Mouse (Mus musculus): ENCODE results near the gene Abt1. TPM values are rescaled to one million over a fixed set of nuclear protein-coding genes. Genes with fewer than 3 reads are reported as not detected.
A peak's percentile ranks its signal among the peaks of the same experiment; 100 is the strongest.

Abt1 gene
- polyA plus RNA-seq, 1 experiment from 2014 or later = 12.2 TPM

DNA sequence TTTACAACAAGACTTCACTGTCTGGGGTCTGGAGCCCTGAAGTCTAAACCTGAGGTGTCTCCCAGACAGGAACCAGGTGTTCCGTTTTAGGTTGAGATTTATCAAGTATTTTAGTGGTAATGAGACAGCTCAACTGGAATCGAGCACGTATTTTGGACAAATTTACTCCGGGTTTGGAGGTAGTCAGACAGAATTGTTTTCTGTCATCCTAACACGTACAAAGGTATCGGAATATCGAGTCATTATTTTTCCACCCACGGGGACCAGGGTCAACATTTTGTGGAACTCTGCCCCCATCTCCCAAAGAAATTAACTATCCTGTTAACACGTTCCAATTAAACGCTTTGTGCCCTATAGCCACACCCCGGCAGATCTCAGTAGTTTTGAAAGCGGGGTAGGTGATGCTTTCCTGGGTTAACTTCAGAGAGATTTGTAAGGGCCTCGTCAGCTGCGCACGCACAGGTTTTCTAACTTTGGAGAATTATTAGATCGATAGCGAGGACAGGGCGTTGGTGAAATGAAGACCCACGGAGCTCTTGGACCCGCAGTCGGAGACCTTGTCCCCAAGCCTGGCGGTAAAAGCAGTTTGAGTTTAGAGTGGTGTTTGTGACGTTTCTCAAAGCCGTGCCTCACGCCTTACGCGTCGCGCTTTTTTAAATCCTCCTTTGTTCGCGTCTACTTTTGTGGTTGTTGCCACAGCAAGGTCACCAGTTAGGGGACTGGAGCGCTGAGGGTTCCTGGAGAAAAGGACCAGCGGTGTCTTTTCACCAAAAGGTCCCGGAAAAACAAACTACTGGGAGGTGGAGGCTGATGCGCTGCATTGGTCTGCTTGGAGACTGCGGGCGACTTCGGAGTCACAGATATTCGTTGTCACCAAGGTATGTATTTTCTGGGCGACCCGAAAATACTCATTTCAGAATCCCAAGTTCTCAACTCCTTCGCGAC lies 28.1 kb downstream of the Abt1 start:
- Histone ChIP-seq H3K9me3 (replicated peaks) (no peaks in the 10 kb centered on the region), H3K4me3 (replicated peaks) (peak overlapping the region; percentile 40), H3K27me3 (peaks cover 41% of the 10 kb centered on the region), H3K27ac (replicated peaks) (no peak overlapping the region), H3K4me2 (replicated peaks) (peak overlapping the region; percentile 77), H3K4me1 (peaks cover 6% of the 10 kb centered on the region; the same call in 1 of the 2 replicates), H3K9ac (no peak overlapping the region), H3K36me3 (no peaks in the 10 kb centered on the region)
- no peak for ATAC-seq (ENCODE audit: insufficient number of reproducible peaks, low FRiP score, low TSS enrichment, low read depth)
- WGBS = 2% methylated on average over 43 of the region's 43 CpGs

- 69% methylated on average over 1 of the region's 1 CpGs for WGBS
- H3K9me3 ChIP-seq (replicated peaks) = no peaks in the 10 kb centered on the region
- no peak for ATAC-seq (ENCODE audit: insufficient number of reproducible peaks, low FRiP score, low TSS enrichment, low read depth)
- H3K4me2 ChIP-seq (replicated peaks) = no peak overlapping the region
- no peaks in the 10 kb centered on the region for H3K36me3 ChIP-seq
- H3K9ac ChIP-seq = no peak overlapping the region
- H3K27me3 ChIP-seq = no peaks in the 10 kb centered on the region
- no peak overlapping the region for H3K27ac ChIP-seq (replicated peaks)
- H3K4me3 ChIP-seq (replicated peaks) = no peak overlapping the region
- no peaks in the 10 kb centered on the region for H3K4me1 ChIP-seq
Measured at GRCm38 (mm10) chr13:23387548-23387947, 36.1 kb downstream of the Abt1 start.

DNA sequence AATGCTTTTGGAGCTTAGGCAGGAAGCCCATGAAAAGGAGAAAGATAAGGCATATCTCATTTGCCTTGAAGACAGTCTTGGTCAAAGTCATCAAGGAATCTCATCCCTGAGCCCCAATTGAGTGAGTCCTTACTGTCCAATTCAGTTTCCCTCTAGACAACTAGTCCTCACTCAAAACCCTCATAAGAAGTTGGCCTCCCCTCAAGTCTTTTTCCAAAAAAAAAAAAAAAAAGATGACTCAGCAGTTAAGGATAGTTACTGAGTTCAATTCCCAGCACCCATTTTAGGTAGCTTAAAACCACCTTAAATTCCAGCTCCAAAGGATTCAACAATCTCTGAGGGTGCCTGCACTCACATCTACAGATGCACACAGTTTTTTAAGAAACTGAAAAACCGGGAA lies 40.5 kb downstream of the Abt1 start:
- Histone ChIP-seq H3K27me3 (no peaks in the 10 kb centered on the region), H3K4me3 (replicated peaks) (no peak overlapping the region), H3K9me3 (replicated peaks) (no peaks in the 10 kb centered on the region), H3K4me2 (replicated peaks) (no peak overlapping the region), H3K4me1 (no peaks in the 10 kb centered on the region), H3K36me3 (no peaks in the 10 kb centered on the region), H3K9ac (no peak overlapping the region), H3K27ac (replicated peaks) (no peak overlapping the region)
- 52% methylated on average over 1 of the region's 1 CpGs for WGBS
- no peak for ATAC-seq (ENCODE audit: insufficient number of reproducible peaks, low FRiP score, low TSS enrichment, low read depth)

GRCm38 (mm10) chr13:23372433-23372832 lies 51.2 kb downstream of the Abt1 start:
- Histone ChIP-seq H3K4me2 (replicated peaks) (no peak overlapping the region), H3K27me3 (no peaks in the 10 kb centered on the region), H3K4me1 (peaks cover 10% of the 10 kb centered on the region), H3K27ac (replicated peaks) (no peak overlapping the region), H3K36me3 (no peaks in the 10 kb centered on the region), H3K4me3 (replicated peaks) (no peak overlapping the region), H3K9me3 (replicated peaks) (no peaks in the 10 kb centered on the region), H3K9ac (no peak overlapping the region)
- no peak for ATAC-seq (ENCODE audit: insufficient number of reproducible peaks, low FRiP score, low TSS enrichment, low read depth)
- 73% methylated on average over 1 of the region's 1 CpGs for WGBS

GRCm38 (mm10) chr13:23370075-23370474 lies 53.6 kb downstream of the Abt1 start:
- 92% methylated on average over 4 of the region's 4 CpGs for WGBS
- H3K36me3 ChIP-seq = no peaks in the 10 kb centered on the region
- no peak overlapping the region; the same call in 1 of the 2 replicates for H3K4me3 ChIP-seq (replicated peaks)
- H3K4me2 ChIP-seq (replicated peaks) = peak overlapping the region; percentile 65
- no peaks in the 10 kb centered on the region for H3K9me3 ChIP-seq (replicated peaks)
- H3K9ac ChIP-seq = no peak overlapping the region
- ATAC-seq (ENCODE audit: insufficient number of reproducible peaks, low FRiP score, low TSS enrichment, low read depth) = no peak
- peaks cover 13% of the 10 kb centered on the region for H3K4me1 ChIP-seq
- no peak overlapping the region for H3K27ac ChIP-seq (replicated peaks)
- H3K27me3 ChIP-seq = no peaks in the 10 kb centered on the region

DNA sequence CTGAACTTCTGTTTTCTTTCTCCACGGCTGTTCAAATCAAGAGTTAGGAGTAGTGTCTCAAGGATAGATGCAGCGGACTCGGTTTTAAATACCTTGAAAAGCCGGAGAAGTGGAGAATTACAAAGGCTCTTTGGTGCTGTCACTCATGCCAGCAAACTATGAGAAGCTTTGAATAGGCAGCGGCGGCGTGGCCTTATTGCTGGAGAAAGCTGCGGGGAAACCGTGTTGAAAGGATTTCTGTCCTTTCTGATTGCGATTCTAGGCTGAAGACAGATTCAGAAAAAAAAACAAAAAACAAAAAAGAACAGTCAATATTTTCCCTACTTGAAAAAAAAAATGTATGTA lies 54.3 kb downstream of the Abt1 start:
- no peaks in the 10 kb centered on the region; the same call in 1 of the 2 replicates for H3K36me3 ChIP-seq
- peaks cover 13% of the 10 kb centered on the region for H3K4me1 ChIP-seq
- H3K4me2 ChIP-seq (replicated peaks) = peak overlapping the region; percentile 65
- WGBS = 0% methylated on average over 10 of the region's 10 CpGs
- peak overlapping the region; percentile 86 for H3K4me3 ChIP-seq (replicated peaks)
- H3K9me3 ChIP-seq (replicated peaks) = no peaks in the 10 kb centered on the region
- H3K27ac ChIP-seq (replicated peaks) = peak overlapping the region; percentile 96
- H3K9ac ChIP-seq = peak overlapping the region; percentile 58
- no peaks in the 10 kb centered on the region for H3K27me3 ChIP-seq
- ATAC-seq (ENCODE audit: insufficient number of reproducible peaks, low FRiP score, low TSS enrichment, low read depth) = no peak

- Histone ChIP-seq H3K4me1 (peaks cover 13% of the 10 kb centered on the region), H3K9me3 (replicated peaks) (no peaks in the 10 kb centered on the region), H3K36me3 (no peaks in the 10 kb centered on the region; the same call in 1 of the 2 replicates), H3K27me3 (no peaks in the 10 kb centered on the region), H3K9ac (peak within 1 kb of the TSS; percentile 86), H3K27ac (replicated peaks) (peak within 1 kb of the TSS; percentile 96), H3K4me3 (replicated peaks) (peak within 1 kb of the TSS; percentile 86), H3K4me2 (replicated peaks) (peak within 1 kb of the TSS; percentile 65)
- WGBS = under 1% methylated on average over 55 of the region's 55 CpGs
- ATAC-seq (ENCODE audit: insufficient number of reproducible peaks, low FRiP score, low TSS enrichment, low read depth) = peak; percentile 99
Measured at GRCm38 (mm10) chr13:23368583-23369420, 54.9 kb downstream of the Abt1 start, which contains the start of gene Zfp322a. Gene Zfp322a (minus strand): TSS chr13:23369208.

Other genes with a start within 250 kb of the Abt1 start
- 0.18 TPM in 1 of 2 replicates, not detected in the other for gene Vmn1r220, start 235.9 kb downstream of the Abt1 start, polyA plus RNA-seq (2015; fragmentation: Nextera tagmentation; extraction: Ambion mirVana)
- gene Vmn1r221, start 209.7 kb downstream of the Abt1 start, polyA plus RNA-seq (2015; fragmentation: Nextera tagmentation; extraction: Ambion mirVana) = not detected in 2 replicates
- gene Vmn1r222, start 187.9 kb downstream of the Abt1 start, polyA plus RNA-seq (2015; fragmentation: Nextera tagmentation; extraction: Ambion mirVana) = not detected in 2 replicates
- not detected in 2 replicates for gene Vmn1r223, start 176.7 kb downstream of the Abt1 start, polyA plus RNA-seq (2015; fragmentation: Nextera tagmentation; extraction: Ambion mirVana)
- 38.5 and 43.1 TPM in 2 replicates for gene Zfp322a, start 54.7 kb downstream of the Abt1 start, polyA plus RNA-seq (2015; fragmentation: Nextera tagmentation; extraction: Ambion mirVana)
- 0.04 TPM in 1 of 2 replicates, not detected in the other for gene Btn1a1, start 42.0 kb upstream of the Abt1 start, polyA plus RNA-seq (2015; fragmentation: Nextera tagmentation; extraction: Ambion mirVana)
- 0.55 and 0.65 TPM in 2 replicates for gene Btn2a2, start 65.0 kb upstream of the Abt1 start, polyA plus RNA-seq (2015; fragmentation: Nextera tagmentation; extraction: Ambion mirVana)
- 6.1 and 7.1 TPM in 2 replicates for gene Hist1h4h, start 107.2 kb upstream of the Abt1 start, polyA plus RNA-seq (2015; fragmentation: Nextera tagmentation; extraction: Ambion mirVana)
- 2.7 and 3.4 TPM in 2 replicates for gene Hist1h2af, start 110.0 kb upstream of the Abt1 start, polyA plus RNA-seq (2015; fragmentation: Nextera tagmentation; extraction: Ambion mirVana)
- gene Hist1h3g, start 111.6 kb upstream of the Abt1 start, polyA plus RNA-seq (2015; fragmentation: Nextera tagmentation; extraction: Ambion mirVana) = 3.2 and 5.3 TPM in 2 replicates
- 1.0 and 1.1 TPM in 2 replicates for gene Hist1h2bh, start 119.5 kb upstream of the Abt1 start, polyA plus RNA-seq (2015; fragmentation: Nextera tagmentation; extraction: Ambion mirVana)
- 0.25 and 0.37 TPM in 2 replicates for gene Hist1h3f, start 120.2 kb upstream of the Abt1 start, polyA plus RNA-seq (2015; fragmentation: Nextera tagmentation; extraction: Ambion mirVana)
- 1.1 and 1.7 TPM in 2 replicates for gene Hist1h4f, start 127.8 kb upstream of the Abt1 start, polyA plus RNA-seq (2015; fragmentation: Nextera tagmentation; extraction: Ambion mirVana)
- 0.44 and 0.55 TPM in 2 replicates for gene Hist1h1d, start 129.4 kb upstream of the Abt1 start, polyA plus RNA-seq (2015; fragmentation: Nextera tagmentation; extraction: Ambion mirVana)
- gene Hist1h3e, start 138.5 kb upstream of the Abt1 start, polyA plus RNA-seq (2015; fragmentation: Nextera tagmentation; extraction: Ambion mirVana) = 3.7 and 4.4 TPM in 2 replicates
- 53.3 and 77.8 TPM in 2 replicates for gene Hist1h2ae, start 147.4 kb upstream of the Abt1 start, polyA plus RNA-seq (2015; fragmentation: Nextera tagmentation; extraction: Ambion mirVana)
- 6.5 and 8.3 TPM in 2 replicates for gene Hist1h2bg, start 147.5 kb upstream of the Abt1 start, polyA plus RNA-seq (2015; fragmentation: Nextera tagmentation; extraction: Ambion mirVana)
- gene Hist1h2bf, start 150.3 kb upstream of the Abt1 start, polyA plus RNA-seq (2015; fragmentation: Nextera tagmentation; extraction: Ambion mirVana) = 2.8 and 3.7 TPM in 2 replicates
- gene Hist1h2ad, start 150.5 kb upstream of the Abt1 start, polyA plus RNA-seq (2015; fragmentation: Nextera tagmentation; extraction: Ambion mirVana) = 1.8 and 3.9 TPM in 2 replicates
- 5.0 and 6.0 TPM in 2 replicates for gene Hist1h3d, start 151.9 kb upstream of the Abt1 start, polyA plus RNA-seq (2015; fragmentation: Nextera tagmentation; extraction: Ambion mirVana)
- 86.2 and 107 TPM in 2 replicates for gene Hist1h4d, start 157.7 kb upstream of the Abt1 start, polyA plus RNA-seq (2015; fragmentation: Nextera tagmentation; extraction: Ambion mirVana)
- 2.7 and 3.6 TPM in 2 replicates for gene Hist1h2be, start 197.3 kb upstream of the Abt1 start, polyA plus RNA-seq (2015; fragmentation: Nextera tagmentation; extraction: Ambion mirVana)
- gene Hist1h1e, start 198.7 kb upstream of the Abt1 start, polyA plus RNA-seq (2015; fragmentation: Nextera tagmentation; extraction: Ambion mirVana) = 14.7 and 20.7 TPM in 2 replicates